Mouse (Mus musculus) liver, adult 2 months (tissue): ENCODE data around the gene Gys1. TPM values are rescaled to one million over a fixed set of nuclear protein-coding genes. Genes with fewer than 3 reads are reported as not detected.
A peak's percentile ranks its signal among the peaks of the same experiment; 100 is the strongest.

Experiments used
- DNase-seq: peaks from one replicate; pipeline ENCODE4 v3.0.0-alpha.2; 2011; ENCODE audit warnings: low read depth, low spot score; ENCODE audit errors: extremely low read depth
- H3K27ac ChIP-seq: fragments of 200-500 bp; replicated peaks from 2 replicates; pipeline ENCODE4 v1.5.1; 2012; ENCODE audit warnings: low read depth, mild to moderate bottlenecking, control low read depth, inconsistent platforms, low read length; ENCODE audit not compliant: insufficient read depth
- H3K27me3 ChIP-seq: fragments of 200-500 bp; 2 replicates; pipeline ENCODE4 v1.6.1; 2012; ENCODE audit warnings: mild to moderate bottlenecking, moderate library complexity, low read length, inconsistent platforms; ENCODE audit not compliant: control insufficient read depth, insufficient read depth
- H3K36me3 ChIP-seq: fragments of 200-500 bp; 2 replicates; pipeline ENCODE4 v1.6.1; 2012; ENCODE audit warnings: low read length, inconsistent platforms; ENCODE audit not compliant: control insufficient read depth, insufficient read depth
- H3K4me1 ChIP-seq: fragments of 200-500 bp; 2 replicates; pipeline ENCODE4 v1.6.1; 2011; ENCODE audit warnings: low read length; ENCODE audit not compliant: control insufficient read depth, insufficient read depth
- H3K4me3 ChIP-seq: fragments of 200-500 bp; 2 replicates; pipeline ENCODE4 v1.5.1; 2011; ENCODE audit warnings: low read depth, mild to moderate bottlenecking, control low read depth, low read length, moderate library complexity; ENCODE audit not compliant: insufficient read depth
- H3K79me2 ChIP-seq: fragments of 200-500 bp; 2 replicates; pipeline ENCODE4 v1.6.1; 2012; ENCODE audit warnings: inconsistent platforms, mild to moderate bottlenecking, low read length, moderate library complexity; ENCODE audit not compliant: control insufficient read depth, insufficient read depth
- H3K9ac ChIP-seq: fragments of 200-500 bp; 2 replicates; pipeline ENCODE4 v1.6.1; 2012; ENCODE audit warnings: low read depth, mild to moderate bottlenecking, control low read depth, inconsistent platforms, low read length
- CTCF ChIP-seq: fragments of 200-500 bp; IDR thresholded peaks from 2 replicates; pipeline ENCODE4 v1.5.1; 2011; ENCODE audit warnings: low read depth, low read length, control low read depth
- POLR2A ChIP-seq: fragments of 200-500 bp; IDR thresholded peaks from 2 replicates; pipeline ENCODE4 v1.6.1; 2011; ENCODE audit warnings: low read length, control low read depth; ENCODE audit not compliant: insufficient read depth; ENCODE audit errors: extremely low read depth
- WGBS: fragments of 180-500 bp; shearing (Covaris S2); methylation state at CpG from one replicate; pipeline ENCODE4 v1.1.7; 2018; 5-methylcytosine and 5-hydroxymethylcytosine counted together
- polyA plus RNA-seq: library from polyadenylated mRNA; depleted of rRNA; stranded (reverse); fragments of >200 nt; gene quantifications from 2 replicates; pipeline ENCODE4 v1.2.3, GENCODE M21; 2012
- total RNA-seq: library from RNA; depleted of rRNA; stranded (reverse); fragments of >200 nt; gene quantifications from 2 replicates; pipeline ENCODE4 v1.2.3, GENCODE M21; 2014

Gys1 gene
- total and polyA plus RNA-seq, 2 experiments, result 1.2 to 4.8 TPM

DNA sequence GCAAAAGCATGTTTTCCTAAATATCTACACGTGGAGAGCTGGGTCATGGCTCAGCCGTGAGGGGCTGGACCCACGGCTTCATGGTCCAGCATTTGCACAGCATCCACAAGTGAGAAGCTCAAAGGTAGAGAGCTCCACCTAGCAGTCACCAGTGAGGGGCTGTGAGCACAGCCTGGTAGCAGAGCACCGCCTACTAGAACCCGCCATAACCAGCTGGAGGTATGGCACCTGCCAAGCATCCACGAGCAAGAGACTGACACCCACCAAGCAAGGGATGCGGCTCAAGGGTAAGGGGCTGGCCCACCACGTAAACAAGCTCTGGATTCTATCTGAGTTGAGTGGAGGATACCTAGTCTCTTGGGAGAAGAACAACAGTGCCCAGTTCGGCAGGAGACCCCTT is 30.9 kb downstream of the Gys1 start:
- Histone ChIP-seq H3K36me3 (peaks cover 4% of the 10 kb centered on the region), H3K4me3 (peak overlapping the region; percentile 91), H3K79me2 (peaks cover 16% of the 10 kb centered on the region; the same call in 1 of the 2 replicates), H3K9ac (peak overlapping the region; percentile 91; the same call in 1 of the 2 replicates), H3K27ac (no peak overlapping the region), H3K4me1 (peaks cover 20% of the 10 kb centered on the region), H3K27me3 (no peaks in the 10 kb centered on the region)
- no peak for DNase-seq
- 83% methylated on average over 9 of the region's 9 CpGs for WGBS
- TF ChIP-seq POLR2A (no peak), CTCF (0 out of 2 replicates have a peak, but pooled peaks have one; percentile 8)

DNA sequence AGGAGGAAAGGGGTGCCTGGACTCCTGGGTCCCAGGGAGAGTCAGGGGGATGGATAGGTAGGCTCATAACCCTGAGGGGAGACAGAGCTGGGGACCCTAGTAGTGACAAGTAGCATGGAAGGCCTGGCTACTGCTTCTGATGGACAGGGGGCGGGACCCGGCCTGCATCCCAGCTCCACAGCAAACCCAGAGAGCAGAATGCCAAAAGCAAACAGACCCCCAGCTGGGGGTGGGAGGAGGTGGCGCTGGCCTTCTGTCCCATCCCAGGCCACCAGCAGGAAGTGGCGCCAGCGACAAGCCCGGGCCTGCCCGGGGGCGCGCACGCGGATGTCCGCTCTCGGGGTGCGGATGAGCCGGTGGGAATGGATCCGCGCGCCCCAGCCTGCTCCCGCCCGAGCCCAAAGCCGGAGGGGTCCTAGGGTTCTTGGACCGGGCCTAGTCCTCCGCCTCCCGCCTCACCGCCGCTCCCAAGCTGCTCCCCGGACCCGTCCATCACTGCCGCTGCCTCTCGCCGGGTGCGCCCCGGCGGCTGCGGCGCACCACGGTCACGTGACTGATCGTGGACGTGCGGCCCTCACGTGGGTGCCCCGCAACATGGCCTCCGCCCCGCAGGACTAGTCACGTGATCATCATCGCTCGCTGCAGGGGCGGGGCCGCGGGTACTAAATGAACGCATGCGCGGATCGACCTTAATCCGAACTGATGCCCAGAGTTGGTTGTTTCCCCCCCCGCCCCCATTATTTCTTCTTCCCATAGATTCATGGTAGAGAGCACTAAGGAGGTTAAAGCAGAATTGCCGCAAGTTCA is 31.8 kb downstream of the Gys1 start, which contains the start of gene Bax:
Gene Bax (minus strand): TSS at position 616 of the 807 bp plus-strand sequence.
- WGBS, result 1% methylated on average over 56 of the region's 58 CpGs
- TF ChIP-seq POLR2A, result peak; percentile 48; the same call in 1 of the 2 replicates
- TF ChIP-seq CTCF, result no peak
- Histone ChIP-seq H3K79me2 (peaks cover 16% of the 10 kb centered on the region; the same call in 1 of the 2 replicates), H3K36me3 (peaks cover 4% of the 10 kb centered on the region), H3K27ac (peak within 1 kb of the TSS; percentile 74), H3K4me1 (peaks cover 18% of the 10 kb centered on the region), H3K27me3 (no peaks in the 10 kb centered on the region), H3K9ac (peak within 1 kb of the TSS; percentile 91), H3K4me3 (peak within 1 kb of the TSS; percentile 91)
- DNase-seq, result peak; percentile 74

GRCm38 (mm10) chr7:45467090-45467670 is 32.5 kb downstream of the Gys1 start:
- no peak overlapping the region for H3K4me3 ChIP-seq
- no peak overlapping the region for H3K9ac ChIP-seq
- H3K36me3 ChIP-seq, result peaks cover 6% of the 10 kb centered on the region
- no peak for TF ChIP-seq CTCF
- TF ChIP-seq POLR2A, result no peak
- WGBS, result 43% methylated on average over 7 of the region's 7 CpGs
- H3K4me1 ChIP-seq, result peaks cover 16% of the 10 kb centered on the region
- peaks cover 16% of the 10 kb centered on the region; the same call in 1 of the 2 replicates for H3K79me2 ChIP-seq
- no peak overlapping the region for H3K27ac ChIP-seq
- no peaks in the 10 kb centered on the region for H3K27me3 ChIP-seq
- no peak for DNase-seq

- TF ChIP-seq CTCF (peak; percentile 22; the same call in 1 of the 2 replicates), POLR2A (no peak)
- no peak overlapping the region for H3K4me3 ChIP-seq
- 23% methylated on average over 3 of the region's 3 CpGs for WGBS
- peaks cover 4% of the 10 kb centered on the region for H3K4me1 ChIP-seq
- no peak overlapping the region for H3K9ac ChIP-seq
- H3K36me3 ChIP-seq, result peaks cover 22% of the 10 kb centered on the region
- DNase-seq, result peak; percentile 65
- H3K27me3 ChIP-seq, result no peaks in the 10 kb centered on the region
- no peak overlapping the region for H3K27ac ChIP-seq
- H3K79me2 ChIP-seq, result peaks cover 7% of the 10 kb centered on the region; the same call in 1 of the 2 replicates
Observed at GRCm38 (mm10) chr7:45470869-45471268, 36.2 kb downstream of the Gys1 start.

GRCm38 (mm10) chr7:45475291-45475969 is 40.8 kb downstream of the Gys1 start:
- DNase-seq, result no peak
- H3K79me2 ChIP-seq, result no peaks in the 10 kb centered on the region
- peaks cover 44% of the 10 kb centered on the region for H3K36me3 ChIP-seq
- no peak overlapping the region for H3K9ac ChIP-seq
- H3K4me1 ChIP-seq, result no peaks in the 10 kb centered on the region; the same call in 1 of the 2 replicates
- WGBS, result 87% methylated on average over 16 of the region's 16 CpGs
- TF ChIP-seq CTCF (no peak), POLR2A (no peak)
- no peaks in the 10 kb centered on the region for H3K27me3 ChIP-seq
- H3K4me3 ChIP-seq, result no peak overlapping the region
- no peak overlapping the region for H3K27ac ChIP-seq
